Mouse (Mus musculus): ENCODE results near the gene Sorcs3. TPM values are rescaled to one million over a fixed set of nuclear protein-coding genes. Genes with fewer than 3 reads are reported as not detected.
A peak's percentile ranks its signal among the peaks of the same experiment; 100 is the strongest.

The Sorcs3 gene
- polyA plus RNA-seq (2016; fragmentation: Nextera tagmentation; extraction: Ambion mirVana), result 0.29 and 0.46 TPM in 2 replicates

DNA sequence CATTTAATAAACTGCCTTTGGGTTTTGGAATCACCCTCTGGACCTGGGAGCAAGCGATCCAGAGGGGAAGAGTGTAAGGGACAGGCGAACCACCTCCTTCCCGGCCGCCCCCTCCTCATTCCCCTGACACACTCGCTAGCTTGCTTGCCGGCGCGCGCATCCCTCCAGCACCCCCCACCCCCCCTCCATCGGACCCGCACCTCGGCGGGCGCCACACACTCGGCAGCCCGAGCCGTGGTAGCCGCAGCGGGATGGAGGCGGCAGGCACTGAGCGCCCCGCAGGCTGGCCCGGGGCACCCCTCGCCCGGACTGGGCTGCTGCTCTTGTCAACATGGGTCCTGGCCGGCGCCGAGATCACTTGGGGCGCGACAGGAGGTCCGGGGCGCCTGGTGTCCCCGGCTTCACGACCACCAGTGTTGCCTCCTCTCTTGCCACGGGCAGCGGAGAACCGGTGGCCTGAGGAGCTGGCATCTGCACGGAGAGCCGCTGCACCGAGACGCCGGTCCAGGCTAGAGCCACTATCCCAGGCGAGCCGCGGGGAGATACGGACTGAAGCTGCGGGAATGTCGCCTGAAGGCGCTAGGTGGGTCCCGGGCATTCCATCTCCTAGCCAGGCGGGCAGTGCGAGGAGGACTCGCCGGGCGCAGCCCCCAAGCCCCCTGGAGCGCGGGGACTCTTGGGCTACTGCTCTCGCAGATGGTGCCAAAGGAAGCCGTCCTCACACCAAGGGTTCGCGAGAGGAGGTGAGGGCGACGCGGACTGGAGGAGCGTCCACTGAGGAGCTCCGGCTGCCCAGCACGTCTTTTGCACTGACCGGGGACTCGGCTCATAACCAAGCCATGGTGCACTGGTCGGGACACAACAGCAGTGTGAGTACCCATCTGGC lies at the start of gene Sorcs3:
Gene Sorcs3, plus strand, starts transcription at position 97 of the 886 bp plus-strand sequence.
- DNase-seq (ENCODE audit: low spot score), result peak; percentile 67
- H3K9me3 ChIP-seq (replicated peaks), result no peaks in the 10 kb centered on the region
- no peaks in the 10 kb centered on the region for H3K36me3 ChIP-seq
- peak within 1 kb of the TSS; percentile 72 for H3K27ac ChIP-seq
- peak within 1 kb of the TSS; percentile 67 for H3K4me3 ChIP-seq
- peaks cover 59% of the 10 kb centered on the region for H3K4me1 ChIP-seq
- peaks cover 71% of the 10 kb centered on the region for H3K27me3 ChIP-seq (ENCODE audit: low read depth, poor library complexity, severe bottlenecking)
- under 1% methylated on average over 70 of the region's 70 CpGs for WGBS

GRCm38 (mm10) chr19:48165341-48165740 lies 40.5 kb upstream of the Sorcs3 start:
- DNase-seq (ENCODE audit: low spot score), result no peak
- WGBS, result 87% methylated on average over 3 of the region's 3 CpGs
- no peaks in the 10 kb centered on the region for H3K4me1 ChIP-seq
- no peaks in the 10 kb centered on the region for H3K9me3 ChIP-seq (replicated peaks)
- H3K4me3 ChIP-seq, result no peak overlapping the region
- no peaks in the 10 kb centered on the region for H3K27me3 ChIP-seq (ENCODE audit: low read depth, poor library complexity, severe bottlenecking)
- H3K27ac ChIP-seq, result no peak overlapping the region
- H3K36me3 ChIP-seq, result no peaks in the 10 kb centered on the region

DNA sequence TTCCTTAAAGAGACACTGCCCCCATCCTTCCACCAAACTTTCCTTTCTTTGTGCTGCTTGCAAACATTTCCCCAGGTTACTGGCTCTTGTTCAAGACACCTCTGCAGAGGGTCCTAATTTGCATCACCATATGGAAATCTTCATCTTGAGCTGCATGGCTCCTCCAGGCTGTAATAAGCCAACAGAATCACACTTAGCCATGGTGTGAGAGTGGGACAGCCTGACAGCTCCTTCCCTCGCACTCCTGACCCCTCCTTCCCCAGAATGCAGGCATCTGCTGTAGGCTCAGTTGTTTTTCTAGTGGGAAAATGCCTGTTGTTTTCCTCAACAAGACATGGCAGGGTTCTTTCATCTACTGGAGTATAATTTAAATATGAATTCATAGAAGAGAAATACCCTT lies 38.7 kb upstream of the Sorcs3 start:
- Histone ChIP-seq H3K4me1 (no peaks in the 10 kb centered on the region), H3K27me3 (ENCODE audit: low read depth, poor library complexity, severe bottlenecking) (no peaks in the 10 kb centered on the region), H3K27ac (no peak overlapping the region), H3K9me3 (replicated peaks) (no peaks in the 10 kb centered on the region), H3K4me3 (no peak overlapping the region), H3K36me3 (no peaks in the 10 kb centered on the region)
- no peak for DNase-seq (ENCODE audit: low spot score)
- 65% methylated on average over 1 of the region's 1 CpGs for WGBS

GRCm38 (mm10) chr19:48168284-48168683 lies 37.5 kb upstream of the Sorcs3 start:
- H3K27me3 ChIP-seq (ENCODE audit: low read depth, poor library complexity, severe bottlenecking), result no peaks in the 10 kb centered on the region
- no peak overlapping the region for H3K27ac ChIP-seq
- H3K4me1 ChIP-seq, result no peaks in the 10 kb centered on the region
- no peaks in the 10 kb centered on the region for H3K9me3 ChIP-seq (replicated peaks)
- WGBS, result 57% methylated on average over 5 of the region's 5 CpGs
- H3K36me3 ChIP-seq, result no peaks in the 10 kb centered on the region
- DNase-seq (ENCODE audit: low spot score), result peak; percentile 70
- H3K4me3 ChIP-seq, result no peak overlapping the region

DNA sequence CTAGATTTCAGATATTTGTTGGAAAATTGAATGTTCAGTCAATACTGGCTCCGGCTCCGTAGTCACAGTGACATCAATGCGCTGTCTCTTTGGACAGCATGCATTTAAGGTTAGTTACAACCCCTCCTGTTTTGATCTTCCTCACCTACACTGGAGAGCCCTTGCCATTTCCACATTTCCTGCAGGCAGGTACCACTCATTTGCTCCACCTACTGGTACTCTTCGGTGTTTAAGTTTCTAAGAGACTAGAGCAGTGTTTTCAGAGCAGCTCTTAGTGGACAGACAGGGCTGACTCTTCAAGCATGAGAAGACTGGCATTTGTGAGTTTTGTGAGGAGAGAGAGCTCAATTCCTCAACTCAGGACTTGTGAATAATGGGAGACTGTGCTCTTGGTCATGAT lies 31.1 kb upstream of the Sorcs3 start:
- WGBS, result 72% methylated on average over 4 of the region's 4 CpGs
- DNase-seq (ENCODE audit: low spot score), result no peak
- no peaks in the 10 kb centered on the region for H3K9me3 ChIP-seq (replicated peaks)

GRCm38 (mm10) chr19:48203928-48204470 lies 1.8 kb upstream of the Sorcs3 start:
- peak overlapping the region; percentile 67 for H3K4me3 ChIP-seq
- H3K9me3 ChIP-seq (replicated peaks), result no peaks in the 10 kb centered on the region
- DNase-seq (ENCODE audit: low spot score), result peak; percentile 78
- no peaks in the 10 kb centered on the region for H3K36me3 ChIP-seq
- peaks cover 45% of the 10 kb centered on the region for H3K4me1 ChIP-seq
- no peak overlapping the region for H3K27ac ChIP-seq
- WGBS, result 3% methylated on average over 22 of the region's 22 CpGs
- H3K27me3 ChIP-seq (ENCODE audit: low read depth, poor library complexity, severe bottlenecking), result peaks cover 61% of the 10 kb centered on the region

More for the DNA sequence above, 31.1 kb upstream of the Sorcs3 start:
- Histone ChIP-seq H3K27ac (no peak overlapping the region), H3K27me3 (ENCODE audit: low read depth, poor library complexity, severe bottlenecking) (no peaks in the 10 kb centered on the region), H3K36me3 (no peaks in the 10 kb centered on the region), H3K4me1 (no peaks in the 10 kb centered on the region), H3K4me3 (no peak overlapping the region)

DNA sequence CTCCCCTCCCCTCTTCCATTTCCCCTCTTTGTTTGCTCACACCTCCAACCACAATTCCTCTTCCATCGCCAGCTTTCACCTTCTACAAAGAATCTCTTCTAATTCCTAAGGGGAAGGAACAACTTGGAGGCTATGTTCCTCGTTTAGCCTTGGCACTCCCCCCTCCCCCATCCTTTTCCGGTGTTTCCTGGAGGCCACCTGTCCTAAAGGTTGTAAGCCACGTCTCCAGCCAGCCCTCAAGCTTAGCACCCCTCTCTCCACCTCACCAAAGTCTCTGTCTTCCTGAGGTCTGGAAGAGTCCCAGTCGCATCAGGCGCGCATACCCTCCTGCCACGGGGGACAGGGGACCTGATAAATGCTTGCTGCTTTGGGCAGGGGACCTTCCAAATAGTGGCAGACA lies 1.3 kb upstream of the Sorcs3 start:
- peaks cover 66% of the 10 kb centered on the region for H3K27me3 ChIP-seq (ENCODE audit: low read depth, poor library complexity, severe bottlenecking)
- peak overlapping the region; percentile 67 for H3K4me3 ChIP-seq
- WGBS, result 2% methylated on average over 8 of the region's 8 CpGs
- H3K27ac ChIP-seq, result no peak overlapping the region
- no peaks in the 10 kb centered on the region for H3K36me3 ChIP-seq
- no peak for DNase-seq (ENCODE audit: low spot score)
- no peaks in the 10 kb centered on the region for H3K9me3 ChIP-seq (replicated peaks)
- H3K4me1 ChIP-seq, result peaks cover 48% of the 10 kb centered on the region

GRCm38 (mm10) chr19:48204892-48205761 lies 698 bp upstream of the Sorcs3 start:
- Histone ChIP-seq H3K4me1 (peaks cover 54% of the 10 kb centered on the region), H3K27me3 (ENCODE audit: low read depth, poor library complexity, severe bottlenecking) (peaks cover 71% of the 10 kb centered on the region), H3K27ac (peak overlapping the region; percentile 27), H3K4me3 (peak overlapping the region; percentile 67), H3K36me3 (no peaks in the 10 kb centered on the region), H3K9me3 (replicated peaks) (no peaks in the 10 kb centered on the region)
- under 1% methylated on average over 53 of the region's 62 CpGs for WGBS
- peak; percentile 53 for DNase-seq (ENCODE audit: low spot score)

- no peaks in the 10 kb centered on the region for H3K36me3 ChIP-seq
- 2% methylated on average over 21 of the region's 21 CpGs for WGBS
- H3K9me3 ChIP-seq (replicated peaks), result no peaks in the 10 kb centered on the region
- H3K27me3 ChIP-seq (ENCODE audit: low read depth, poor library complexity, severe bottlenecking), result peaks cover 71% of the 10 kb centered on the region
- peak overlapping the region; percentile 67 for H3K4me3 ChIP-seq
- H3K27ac ChIP-seq, result peak overlapping the region; percentile 72; the same call in 1 of the 2 replicates
- peaks cover 59% of the 10 kb centered on the region for H3K4me1 ChIP-seq
- DNase-seq (ENCODE audit: low spot score), result peak; percentile 37
Observed at GRCm38 (mm10) chr19:48206861-48207730, 1.3 kb downstream of the Sorcs3 start.

GRCm38 (mm10) chr19:48207731-48208370 lies 2.0 kb downstream of the Sorcs3 start:
- no peak for DNase-seq (ENCODE audit: low spot score)
- WGBS, result 6% methylated on average over 10 of the region's 10 CpGs
- H3K4me1 ChIP-seq, result peaks cover 59% of the 10 kb centered on the region
- H3K4me3 ChIP-seq, result no peak overlapping the region
- H3K27ac ChIP-seq, result no peak overlapping the region
- peaks cover 71% of the 10 kb centered on the region for H3K27me3 ChIP-seq (ENCODE audit: low read depth, poor library complexity, severe bottlenecking)
- no peaks in the 10 kb centered on the region for H3K9me3 ChIP-seq (replicated peaks)
- H3K36me3 ChIP-seq, result no peaks in the 10 kb centered on the region

- no peaks in the 10 kb centered on the region for H3K36me3 ChIP-seq
- H3K27ac ChIP-seq, result no peak overlapping the region
- no peaks in the 10 kb centered on the region for H3K27me3 ChIP-seq (ENCODE audit: low read depth, poor library complexity, severe bottlenecking)
- no peak overlapping the region for H3K4me3 ChIP-seq
- no peaks in the 10 kb centered on the region for H3K9me3 ChIP-seq (replicated peaks)
- H3K4me1 ChIP-seq, result 0 out of 2 replicates have a peak, but pooled peaks cover 2% of the 10 kb centered on the region
- no peak for DNase-seq (ENCODE audit: low spot score)
Observed at GRCm38 (mm10) chr19:48215379-48215778, 9.6 kb downstream of the Sorcs3 start.
